Mouse (Mus musculus) C3H10T1/2 (cell line): ENCODE data around the gene Slx4ip. TPM values are rescaled to one million over a fixed set of nuclear protein-coding genes. Genes with fewer than 3 reads are reported as not detected.

Experiments
- polyA plus RNA-seq, 2 experiments: library from polyadenylated mRNA; unstranded; fragments of >200 nt; fragmentation: generic; extraction: Trizol; gene quantifications; one replicate each; pipeline ENCODE4 v1.2.1; 2012; ENCODE audit warnings: missing spikeins in 2 of 2

The Slx4ip gene
- polyA plus RNA-seq: 1 to 10 TPM in 1 of 2 experiments, under 1 TPM in 1; 0.06 to 1.2 TPM

GRCm38 (mm10) chr2:136891068-136891950 lies at the start of gene Slx4ip, which contains the start of the genes AL731706.1 and Mkks:
Gene Slx4ip, plus strand, starts transcription at chr2:136891218.
Gene AL731706.1, minus strand, starts transcription at chr2:136891389.
Gene Mkks, minus strand, starts transcription at chr2:136891389.

GRCm38 (mm10) chr2:136885579-136885978 lies 5.4 kb upstream of the Slx4ip start, which contains the start of gene AL731706.2:
Gene AL731706.2, minus strand, starts transcription at chr2:136885679.

GRCm38 (mm10) chr2:137116025-137116674 lies 225.1 kb downstream of the Slx4ip start, which contains the start of gene Jag1:
Gene Jag1, minus strand, starts transcription at chr2:137116644.

Other genes starting within 250 kb of the Slx4ip start
- not detected for gene Snap25, start 177.8 kb upstream of the Slx4ip start, polyA plus RNA-seq
- gene AL731706.2, start 5.5 kb upstream of the Slx4ip start, polyA plus RNA-seq: 10 to 100 TPM in 1 of 2 experiments, 1 to 10 TPM in 1; 2.9 to 33.8 TPM
- 10 to 100 TPM in 1 of 2 experiments, 1 to 10 TPM in 1; 2.4 to 24.8 TPM for gene AL731706.1, start 171 bp downstream of the Slx4ip start, polyA plus RNA-seq
- gene Mkks, start 171 bp downstream of the Slx4ip start, polyA plus RNA-seq: 1 to 10 TPM in 1 of 2 experiments, under 1 TPM in 1; 0.32 to 4.5 TPM
- gene Jag1, start 225.4 kb downstream of the Slx4ip start, polyA plus RNA-seq: 1 to 10 TPM in 1 of 2 experiments, under 1 TPM in 1; 0.16 to 7.0 TPM